Mouse (Mus musculus) heart, embryonic 14.5 days (tissue): ENCODE measurements around the gene Csrp1. TPM values are rescaled to one million over a fixed set of nuclear protein-coding genes. Genes with fewer than 3 reads are reported as not detected.

Source experiments
- ATAC-seq: fragments of 200-750 bp; cut with Nextera tagmentation; 2 replicates; pipeline ENCODE4 v1.8.0; 2017; ENCODE audit warnings: low read depth, moderate TSS enrichment; ENCODE audit not compliant: insufficient number of reproducible peaks, insufficient read depth, low FRiP score
- H3K27ac ChIP-seq, 2 experiments: fragments of 200-500 bp in 1 of 2; fragments of 300-500 bp in 1 of 2; sonication (generic) in 1 of 2; replicated peaks in 1 of 2; 2 replicates each; pipeline ENCODE4 v1.5.1; 2012 to 2014; ENCODE audit warnings: low read depth in 2 of 2, low read length in 2 of 2, control low read depth in 1 of 2, mild to moderate bottlenecking in 1 of 2, mixed read lengths in 1 of 2; ENCODE audit not compliant: control insufficient read depth in 1 of 2, insufficient read depth in 1 of 2
- H3K27me3 ChIP-seq: fragments of 300-500 bp; sonication (generic); 2 replicates; pipeline ENCODE4 v1.6.1; 2014; ENCODE audit warnings: mild to moderate bottlenecking, low read length, control low read depth; ENCODE audit not compliant: control insufficient read depth, insufficient read depth
- H3K36me3 ChIP-seq: fragments of 300-500 bp; sonication (generic); 2 replicates; pipeline ENCODE4 v1.6.1; 2014; ENCODE audit warnings: mild to moderate bottlenecking, control low read depth, low read length, mixed read lengths; ENCODE audit not compliant: control insufficient read depth, insufficient read depth
- H3K4me1 ChIP-seq, 2 experiments: fragments of 200-500 bp in 1 of 2; fragments of 300-500 bp in 1 of 2; sonication (generic) in 1 of 2; 2 replicates each; pipeline ENCODE4 v1.6.1; 2012 to 2014; ENCODE audit warnings: low read length in 2 of 2, control low read depth in 1 of 2, mixed read lengths in 1 of 2; ENCODE audit not compliant: control insufficient read depth in 2 of 2, insufficient read depth in 2 of 2
- H3K4me2 ChIP-seq: fragments of 300-500 bp; sonication (generic); 2 replicates; pipeline ENCODE4 v1.6.1; 2014; ENCODE audit warnings: mild to moderate bottlenecking, low read length
- H3K4me3 ChIP-seq, 2 experiments: fragments of 200-500 bp in 1 of 2; fragments of 300-500 bp in 1 of 2; sonication (generic) in 1 of 2; 2 replicates each; pipeline ENCODE4 v1.5.1; 2012 to 2014; ENCODE audit warnings: low read length in 2 of 2, mild to moderate bottlenecking in 2 of 2, control low read depth in 1 of 2, low read depth in 1 of 2, moderate library complexity in 1 of 2; ENCODE audit not compliant: control insufficient read depth in 1 of 2, insufficient read depth in 1 of 2
- H3K9ac ChIP-seq: fragments of 300-500 bp; sonication (generic); 2 replicates; pipeline ENCODE4 v1.6.1; 2014; ENCODE audit warnings: mild to moderate bottlenecking, low read length
- H3K9me3 ChIP-seq: fragments of 300-500 bp; sonication (generic); 2 replicates; pipeline ENCODE4 v1.6.1; 2016; ENCODE audit warnings: low read length, control low read depth; ENCODE audit not compliant: control insufficient read depth
- WGBS: fragments of 180-500 bp; shearing (Covaris S2); extraction: QIAGEN DNeasy Blood & Tissue Kit; methylation state at CpG from one replicate; pipeline ENCODE4 v1.1.7; 2014; 5-methylcytosine and 5-hydroxymethylcytosine counted together
- polyA plus RNA-seq: library from polyadenylated mRNA; unstranded; fragments of >200 nt; fragmentation: Nextera tagmentation; extraction: Ambion mirVana; gene quantifications from 2 replicates; pipeline ENCODE4 v1.2.1, GENCODE M21; 2014

Gene Csrp1
- polyA plus RNA-seq, 1 experiment from 2014 or later, result 220 TPM

DNA sequence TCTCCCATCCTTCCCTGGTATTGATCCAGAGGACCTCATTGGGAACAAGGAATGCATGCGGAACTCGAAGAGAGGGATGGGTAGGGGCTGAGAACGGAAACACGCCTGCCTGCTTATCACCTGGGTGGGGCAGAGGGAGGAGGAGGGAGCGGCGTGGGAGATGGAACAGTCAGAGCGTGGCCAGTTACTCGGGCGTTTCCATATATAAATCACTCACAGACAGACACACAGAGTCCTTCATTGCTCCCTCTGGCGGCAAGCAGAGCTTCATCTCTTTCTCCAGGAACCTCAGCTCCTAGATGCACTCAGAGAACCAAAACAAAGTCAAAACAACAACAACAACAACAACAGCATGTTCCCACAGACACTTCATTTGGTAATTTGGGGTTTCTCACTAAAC, 68.8 kb downstream of the Csrp1 start:
- Histone ChIP-seq H3K36me3 (no peaks in the 10 kb centered on the region), H3K4me1 (peaks cover 20 to 31% of the 10 kb centered on the region in 2 experiments), H3K4me3 (no peak overlapping the region), H3K27me3 (no peaks in the 10 kb centered on the region), H3K9me3 (no peaks in the 10 kb centered on the region), H3K4me2 (peak overlapping the region; percentile 29), H3K27ac (0 out of 4 replicates have a peak overlapping the region, but pooled peaks of 1 of the 2 experiments have one; percentile 19), H3K9ac (no peak overlapping the region)
- no peak for ATAC-seq
- 7% methylated on average over 10 of the region's 10 CpGs for WGBS

- Histone ChIP-seq H3K4me2 (no peak overlapping the region), H3K9ac (peak overlapping the region; percentile 41; the same call in 1 of the 2 replicates), H3K27ac (no peak overlapping the region), H3K27me3 (no peaks in the 10 kb centered on the region), H3K4me3 (no peak overlapping the region), H3K4me1 (peaks cover 29 to 42% of the 10 kb centered on the region in 2 experiments), H3K36me3 (no peaks in the 10 kb centered on the region), H3K9me3 (no peaks in the 10 kb centered on the region)
- ATAC-seq, result 0 out of 2 replicates have a peak, but pooled peaks have one; percentile 15
- 11% methylated on average over 5 of the region's 5 CpGs for WGBS
Observed at GRCm38 (mm10) chr1:135789815-135790214, 70.0 kb downstream of the Csrp1 start.

- H3K9me3 ChIP-seq, result no peaks in the 10 kb centered on the region
- WGBS, result 77% methylated on average over 13 of the region's 13 CpGs
- no peak overlapping the region for H3K9ac ChIP-seq
- ATAC-seq, result no peak
- no peak overlapping the region for H3K4me3 ChIP-seq
- H3K4me1 ChIP-seq, result peaks cover 53 to 67% of the 10 kb centered on the region in 2 experiments
- no peak overlapping the region for H3K4me2 ChIP-seq
- no peaks in the 10 kb centered on the region for H3K36me3 ChIP-seq
- H3K27ac ChIP-seq, result no peak overlapping the region
- H3K27me3 ChIP-seq, result no peaks in the 10 kb centered on the region
Observed at GRCm38 (mm10) chr1:135792143-135792939, 72.5 kb downstream of the Csrp1 start.

DNA sequence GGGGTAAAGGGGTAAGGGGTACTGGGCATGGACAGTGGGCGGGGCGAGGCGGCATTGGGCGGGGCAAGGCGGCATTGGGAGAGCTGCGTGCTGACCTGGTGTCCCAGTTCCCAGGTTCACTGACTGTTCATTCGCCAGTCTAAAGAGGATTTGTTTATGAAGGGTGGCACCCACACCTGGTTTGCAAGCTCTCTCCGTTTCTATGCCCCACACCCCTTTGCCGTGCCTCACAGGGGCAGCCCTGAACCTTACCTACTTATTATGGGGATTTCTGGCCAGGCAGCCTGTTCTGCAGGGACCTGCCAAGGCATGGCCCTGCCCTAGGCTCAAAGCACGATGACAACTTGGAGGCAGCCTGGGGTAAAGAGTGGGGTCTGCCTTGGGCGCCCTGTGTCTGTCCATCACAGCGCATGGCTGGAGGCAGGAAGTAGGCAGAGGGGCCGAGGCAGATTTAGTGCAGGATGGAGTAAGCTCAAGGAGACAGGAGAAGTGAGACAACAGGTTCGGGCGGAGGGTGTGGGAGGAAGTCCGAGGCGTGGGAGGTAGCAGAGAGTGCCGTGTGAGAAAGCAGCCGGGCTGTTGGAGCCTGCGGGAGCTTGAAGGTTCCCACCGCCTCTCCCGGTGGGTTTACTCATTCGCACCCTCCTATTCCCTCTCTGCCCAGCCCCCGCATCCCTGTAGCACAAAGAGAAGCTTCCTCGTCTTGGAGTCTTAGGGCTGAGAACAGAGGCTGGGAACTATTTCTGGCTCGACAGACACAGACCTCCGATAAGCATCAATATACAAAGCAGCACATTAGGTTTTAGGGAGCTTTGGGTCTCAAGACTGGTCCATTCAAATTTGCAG, 73.7 kb downstream of the Csrp1 start:
- Histone ChIP-seq H3K27me3 (no peaks in the 10 kb centered on the region), H3K9me3 (no peaks in the 10 kb centered on the region), H3K27ac (peak overlapping the region; percentile 93 to 96), H3K36me3 (no peaks in the 10 kb centered on the region), H3K4me2 (peak overlapping the region; percentile 79), H3K4me1 (peaks cover 51 to 68% of the 10 kb centered on the region in 2 experiments), H3K4me3 (peak overlapping the region; percentile 32 to 35), H3K9ac (peak overlapping the region; percentile 78)
- ATAC-seq, result 0 out of 2 replicates have a peak, but pooled peaks have one; percentile 11
- 8% methylated on average over 26 of the region's 27 CpGs for WGBS

DNA sequence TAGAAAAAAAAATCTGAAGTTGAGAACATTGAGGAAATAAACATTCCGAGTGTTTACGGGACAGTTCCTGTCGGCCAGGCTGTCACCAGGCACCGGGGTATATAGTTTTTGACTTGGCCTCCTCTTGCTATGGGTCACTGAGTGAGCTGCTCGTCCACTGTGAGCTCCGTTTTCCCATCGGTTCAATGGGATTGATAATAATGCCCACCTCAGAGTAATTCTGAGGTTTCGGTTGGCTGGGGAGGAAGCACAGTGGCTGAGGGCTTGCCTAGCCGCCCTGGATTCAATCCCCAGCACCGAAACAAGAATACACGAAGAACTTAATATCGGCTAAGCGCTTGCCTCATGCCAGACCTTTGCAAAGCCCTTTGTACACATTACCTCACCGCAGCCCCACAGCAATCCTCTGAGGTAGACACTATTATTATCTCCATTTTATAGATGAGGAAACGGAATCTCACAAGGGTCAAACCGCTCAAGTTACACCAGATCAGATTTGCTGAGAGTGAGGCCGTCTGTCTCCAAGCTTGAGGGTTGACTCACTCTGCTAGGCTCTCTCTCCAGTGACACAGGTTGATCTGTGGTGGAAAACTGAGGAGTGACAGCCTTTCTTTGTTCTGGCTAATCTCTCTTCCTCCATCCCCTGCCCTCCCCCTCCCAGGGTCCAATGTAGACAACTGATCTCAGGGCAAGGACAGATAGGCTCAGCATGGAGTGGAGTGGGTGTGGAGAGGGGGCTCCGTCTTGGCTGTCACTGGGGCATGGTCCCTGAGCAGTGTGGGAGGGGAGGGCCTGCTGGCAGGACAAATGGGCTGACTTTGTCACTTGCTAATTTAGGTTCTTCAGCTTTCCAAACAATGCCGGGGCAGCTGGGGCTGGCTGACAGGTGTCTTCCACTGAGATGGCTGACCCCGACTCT, 74.6 kb downstream of the Csrp1 start:
- WGBS, result 4% methylated on average over 20 of the region's 20 CpGs
- H3K9me3 ChIP-seq, result no peaks in the 10 kb centered on the region
- peak overlapping the region; percentile 93 to 96 for H3K27ac ChIP-seq
- H3K36me3 ChIP-seq, result no peaks in the 10 kb centered on the region
- ATAC-seq, result peak; percentile 67
- H3K4me1 ChIP-seq, result peaks cover 55 to 73% of the 10 kb centered on the region in 2 experiments
- no peaks in the 10 kb centered on the region for H3K27me3 ChIP-seq
- peak overlapping the region; percentile 32 to 35 for H3K4me3 ChIP-seq
- peak overlapping the region; percentile 79 for H3K4me2 ChIP-seq
- peak overlapping the region; percentile 78 for H3K9ac ChIP-seq

DNA sequence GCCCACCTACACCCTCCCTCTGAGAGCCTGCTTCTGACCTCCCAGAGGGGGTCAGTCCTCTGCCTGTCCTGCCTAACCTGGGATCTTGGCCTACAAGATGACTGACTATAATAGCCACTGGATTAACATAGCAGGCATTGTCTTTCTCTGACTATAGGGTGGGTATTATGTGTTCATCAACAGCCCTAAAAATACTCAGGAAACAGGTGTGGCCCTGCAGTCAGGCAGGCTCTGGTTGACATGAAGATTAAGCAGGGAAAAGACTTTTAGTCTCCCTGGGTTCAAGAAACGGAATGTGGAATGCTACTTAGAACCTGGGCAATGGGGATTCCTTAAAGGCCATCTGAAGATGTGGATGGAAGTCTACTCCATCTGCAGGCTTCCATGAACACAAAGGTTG, 78.6 kb downstream of the Csrp1 start:
- 24% methylated on average over 1 of the region's 1 CpGs for WGBS
- H3K4me3 ChIP-seq, result no peak overlapping the region
- H3K4me2 ChIP-seq, result peak overlapping the region; percentile 75
- peaks cover 64 to 79% of the 10 kb centered on the region in 2 experiments for H3K4me1 ChIP-seq
- no peaks in the 10 kb centered on the region for H3K27me3 ChIP-seq
- H3K9ac ChIP-seq, result peak overlapping the region; percentile 97
- H3K27ac ChIP-seq, result peak overlapping the region; percentile 80 to 100
- ATAC-seq, result no peak
- H3K36me3 ChIP-seq, result peaks cover 27% of the 10 kb centered on the region
- H3K9me3 ChIP-seq, result no peaks in the 10 kb centered on the region
